Mouse (Mus musculus) liver, embryonic 14.5 days (tissue): ENCODE data around the gene Spock1. TPM values are rescaled to one million over a fixed set of nuclear protein-coding genes. Genes with fewer than 3 reads are reported as not detected.

Source experiments
- ATAC-seq: fragments of 200-750 bp; cut with Nextera tagmentation; 2 replicates; pipeline ENCODE4 v1.8.0; 2017; ENCODE audit warnings: moderate number of reproducible peaks, mild to moderate bottlenecking, moderate library complexity; ENCODE audit not compliant: insufficient read depth
- DNase-seq, 3 experiments: peaks; one replicate each; pipeline ENCODE4 v3.0.0-alpha.2; 2012 to 2013; ENCODE audit warnings: low read depth in 3 of 3, low spot score in 3 of 3
- H3K27ac ChIP-seq: fragments of 300-500 bp; sonication (generic); 2 replicates; pipeline ENCODE4 v1.5.1; 2014; ENCODE audit warnings: moderate library complexity, mild to moderate bottlenecking, control low read depth, inconsistent platforms
- H3K27me3 ChIP-seq: fragments of 300-500 bp; sonication (generic); 2 replicates; pipeline ENCODE4 v1.6.1; 2014; ENCODE audit warnings: mild to moderate bottlenecking, low read length, moderate library complexity; ENCODE audit not compliant: control insufficient read depth, insufficient read depth
- H3K36me3 ChIP-seq: fragments of 300-500 bp; sonication (generic); replicated peaks from 2 replicates; pipeline ENCODE4 v1.6.1; 2014; ENCODE audit warnings: low read depth; ENCODE audit not compliant: control insufficient read depth, insufficient read depth
- H3K4me1 ChIP-seq, 2 experiments: fragments of 200-500 bp in 1 of 2; fragments of 300-500 bp in 1 of 2; sonication (generic) in 1 of 2; replicated peaks; 2 replicates each; pipeline ENCODE4 v1.6.1; 2012 to 2014; ENCODE audit warnings: antibody characterized with exemption in 1 of 2, inconsistent platforms in 1 of 2, low read length in 1 of 2; ENCODE audit not compliant: control insufficient read depth in 2 of 2, insufficient read depth in 2 of 2
- H3K4me2 ChIP-seq: fragments of 300-500 bp; sonication (generic); 2 replicates; pipeline ENCODE4 v1.6.1; 2014; ENCODE audit warnings: low read depth, mild to moderate bottlenecking, control low read depth, moderate library complexity
- H3K4me3 ChIP-seq, 2 experiments: fragments of 200-500 bp in 1 of 2; fragments of 300-500 bp in 1 of 2; sonication (generic) in 1 of 2; 2 replicates each; pipeline ENCODE4 v1.5.1; 2012 to 2014; ENCODE audit warnings: low read depth in 2 of 2, low read length in 2 of 2, mild to moderate bottlenecking in 2 of 2, control low read depth in 1 of 2, inconsistent platforms in 1 of 2, moderate library complexity in 1 of 2; ENCODE audit not compliant: insufficient read depth in 1 of 2
- H3K9ac ChIP-seq: fragments of 300-500 bp; sonication (generic); replicated peaks from 2 replicates; pipeline ENCODE4 v1.6.1; 2014; ENCODE audit warnings: mild to moderate bottlenecking, control low read depth, moderate library complexity
- H3K9me3 ChIP-seq: fragments of 300-500 bp; sonication (generic); 2 replicates; pipeline ENCODE4 v1.6.1; 2016; ENCODE audit warnings: low read length, mixed read lengths; ENCODE audit not compliant: control insufficient read depth
- CTCF ChIP-seq: IDR thresholded peaks from 2 replicates; pipeline ENCODE4 v1.5.1; 2016; ENCODE audit warnings: antibody characterized with exemption, low read depth, control low read depth
- EP300 ChIP-seq: IDR thresholded peaks from 2 replicates; pipeline ENCODE4 v1.6.1; 2016; ENCODE audit warnings: antibody characterized with exemption, low read depth
- WGBS: fragments of 180-500 bp; shearing (Covaris S2); extraction: QIAGEN DNeasy Blood & Tissue Kit; methylation state at CpG from one replicate; pipeline ENCODE4 v1.1.7; 2014; ENCODE audit not compliant: insufficient replicate concordance; 5-methylcytosine and 5-hydroxymethylcytosine counted together
- polyA plus RNA-seq, 2 experiments: library from polyadenylated mRNA; depleted of rRNA in 1 of 2; stranded (reverse) in 1 of 2; unstranded in 1 of 2; fragments of >200 nt; fragmentation: Nextera tagmentation in 1 of 2; extraction: Ambion mirVana in 1 of 2; gene quantifications; 2 replicates each; pipeline versions ENCODE4 v1.2.1 to v1.2.3; 2012 to 2014

The Spock1 gene
- polyA plus RNA-seq, 2 experiments, result 0.06 TPM; not detected in 1

GRCm38 (mm10) chr13:57919947-57920346 is 11.8 kb upstream of the Spock1 start:
- H3K4me1 ChIP-seq, result peaks cover 0 to 2% of the 10 kb centered on the region in 2 experiments; a peak in 1 of 4 replicates
- no peak overlapping the region for H3K4me2 ChIP-seq
- no peak overlapping the region for H3K9ac ChIP-seq
- H3K27me3 ChIP-seq, result no peaks in the 10 kb centered on the region
- H3K36me3 ChIP-seq, result no peaks in the 10 kb centered on the region
- WGBS, result 55% methylated on average over 4 of the region's 4 CpGs
- ATAC-seq (no peak), DNase-seq (no peak)
- no peaks in the 10 kb centered on the region for H3K9me3 ChIP-seq
- no peak overlapping the region for H3K27ac ChIP-seq
- no peak overlapping the region for H3K4me3 ChIP-seq
- TF ChIP-seq CTCF (no peak), EP300 (no peak)

GRCm38 (mm10) chr13:57911171-57911570 is 3.0 kb upstream of the Spock1 start:
- Histone ChIP-seq H3K4me3 (no peak overlapping the region), H3K9ac (no peak overlapping the region), H3K36me3 (no peaks in the 10 kb centered on the region), H3K4me2 (no peak overlapping the region), H3K27ac (no peak overlapping the region), H3K4me1 (no peaks in the 10 kb centered on the region), H3K27me3 (peaks cover 17% of the 10 kb centered on the region), H3K9me3 (no peaks in the 10 kb centered on the region)
- no peak for TF ChIP-seq CTCF
- no peak for TF ChIP-seq EP300
- WGBS, result 70% methylated on average over 9 of the region's 9 CpGs
- ATAC-seq (no peak), DNase-seq (no peak)

GRCm38 (mm10) chr13:57907428-57908265 is 485 bp downstream of the Spock1 start:
- Histone ChIP-seq H3K27ac (no peak overlapping the region), H3K4me2 (peak overlapping the region; percentile 37; the same call in 1 of the 2 replicates), H3K9me3 (no peaks in the 10 kb centered on the region), H3K4me1 (no peaks in the 10 kb centered on the region), H3K27me3 (peaks cover 17% of the 10 kb centered on the region), H3K4me3 (0 out of 4 replicates have a peak overlapping the region, but pooled peaks of 1 of the 2 experiments have one; percentile 5), H3K9ac (no peak overlapping the region), H3K36me3 (no peaks in the 10 kb centered on the region)
- WGBS, result 6% methylated on average over 60 of the region's 60 CpGs
- ATAC-seq (no peak), DNase-seq (no peak)
- no peak for TF ChIP-seq CTCF
- TF ChIP-seq EP300, result no peak

- Histone ChIP-seq H3K4me2 (no peak overlapping the region), H3K27me3 (no peaks in the 10 kb centered on the region), H3K9me3 (no peaks in the 10 kb centered on the region; the same call in 1 of the 2 replicates), H3K4me3 (no peak overlapping the region), H3K36me3 (no peaks in the 10 kb centered on the region), H3K9ac (no peak overlapping the region), H3K4me1 (no peaks in the 10 kb centered on the region), H3K27ac (no peak overlapping the region)
- no peak for DNase-seq
- TF ChIP-seq CTCF (no peak), EP300 (no peak)
- ATAC-seq, result no peak
- 72% methylated on average over 8 of the region's 8 CpGs for WGBS
These were observed 13.5 kb downstream of the Spock1 start for GRCm38 (mm10) chr13:57894597-57894996.

GRCm38 (mm10) chr13:57889708-57890107 is 18.4 kb downstream of the Spock1 start:
- H3K4me1 ChIP-seq, result no peaks in the 10 kb centered on the region
- no peak for ATAC-seq
- H3K36me3 ChIP-seq, result no peaks in the 10 kb centered on the region
- H3K27me3 ChIP-seq, result no peaks in the 10 kb centered on the region
- no peak for DNase-seq
- H3K27ac ChIP-seq, result no peak overlapping the region
- no peaks in the 10 kb centered on the region for H3K9me3 ChIP-seq
- H3K4me3 ChIP-seq, result no peak overlapping the region
- H3K9ac ChIP-seq, result no peak overlapping the region
- TF ChIP-seq CTCF (no peak), EP300 (no peak)
- H3K4me2 ChIP-seq, result no peak overlapping the region
- WGBS, result 39% methylated on average over 9 of the region's 9 CpGs
